Mouse (Mus musculus) heart, adult 2 months (tissue): Measurements from ENCODE around the gene B3gat1. TPM values are rescaled to one million over a fixed set of nuclear protein-coding genes. Genes with fewer than 3 reads are reported as not detected.

ENCODE experiments used
- DNase-seq, 2 experiments: peaks; one replicate each; pipeline ENCODE4 v3.0.0; 2021
- H3K27ac ChIP-seq: fragments of 200-600 bp; 2 replicates; pipeline ENCODE4 v1.8.1; 2022
- H3K27me3 ChIP-seq: fragments of 200-500 bp; 2 replicates; pipeline ENCODE4 v1.6.1; 2012; ENCODE audit warnings: mild to moderate bottlenecking, low read length, inconsistent platforms, mixed read lengths; ENCODE audit not compliant: control insufficient read depth, insufficient read depth
- H3K36me3 ChIP-seq: fragments of 200-500 bp; 2 replicates; pipeline ENCODE4 v1.6.1; 2012; ENCODE audit warnings: low read length, inconsistent platforms; ENCODE audit not compliant: control insufficient read depth, insufficient read depth
- H3K4me1 ChIP-seq: fragments of 200-500 bp; 2 replicates; pipeline ENCODE4 v1.6.1; 2011; ENCODE audit warnings: low read length; ENCODE audit not compliant: control insufficient read depth, insufficient read depth
- H3K4me3 ChIP-seq: fragments of 200-600 bp; 2 replicates; pipeline ENCODE4 v1.8.1; 2022
- H3K79me2 ChIP-seq: fragments of 200-500 bp; replicated peaks from 2 replicates; pipeline ENCODE4 v1.6.1; 2012; ENCODE audit warnings: mild to moderate bottlenecking, inconsistent platforms, low read length, moderate library complexity, mixed read lengths; ENCODE audit not compliant: control insufficient read depth, insufficient read depth
- H3K9ac ChIP-seq: fragments of 200-500 bp; 2 replicates; pipeline ENCODE4 v1.6.1; 2012; ENCODE audit warnings: low read depth, mild to moderate bottlenecking, control low read depth, inconsistent platforms, low read length, mixed read lengths
- CTCF ChIP-seq: fragments of 200-600 bp; IDR thresholded peaks from 2 replicates; pipeline ENCODE4 v1.8.1; 2022; ENCODE audit warnings: antibody characterized with exemption, mild to moderate bottlenecking, moderate library complexity
- EP300 ChIP-seq: fragments of 200-500 bp; IDR thresholded peaks from 2 replicates; pipeline ENCODE4 v1.6.1; 2011; ENCODE audit warnings: low read depth, low read length, control low read depth; ENCODE audit not compliant: insufficient read depth
- POLR2A ChIP-seq: fragments of 200-500 bp; IDR thresholded peaks from 2 replicates; pipeline ENCODE4 v1.6.1; 2011; ENCODE audit warnings: mild to moderate bottlenecking, low read depth, low read length, control low read depth; ENCODE audit not compliant: insufficient read depth
- WGBS: fragments of 180-500 bp; shearing (Covaris S2); methylation state at CpG from one replicate; pipeline ENCODE4 v1.1.7; 2018; 5-methylcytosine and 5-hydroxymethylcytosine counted together
- intact Hi-C: fragments of 180-260 bp; cut with DNase I; formaldehyde crosslinking; loops from one replicate; pipeline ENCODE4 v1.15.1; 2025
- polyA plus RNA-seq: library from polyadenylated mRNA; depleted of rRNA; stranded (reverse); fragments of >200 nt; gene quantifications from 2 replicates; pipeline ENCODE4 v1.2.3, GENCODE M21; 2012
- total RNA-seq, 2 experiments: library from RNA; stranded (reverse); gene quantifications; 2 replicates each; pipeline ENCODE4 v1.2.3; 2021

The B3gat1 gene
- total and polyA plus RNA-seq, 3 experiments = not detected

- TF ChIP-seq CTCF = no peak
- Histone ChIP-seq H3K27ac (no peak overlapping the region), H3K36me3 (no peaks in the 10 kb centered on the region), H3K4me1 (no peaks in the 10 kb centered on the region), H3K79me2 (no peaks in the 10 kb centered on the region), H3K4me3 (no peak overlapping the region), H3K27me3 (peaks cover 9% of the 10 kb centered on the region), H3K9ac (no peak overlapping the region)
- intact Hi-C loops = no loop called here
- WGBS = 2% methylated on average over 32 of the region's 37 CpGs
- DNase-seq = no peak
Observed at GRCm38 (mm10) chr9:26733986-26734385, 458 bp downstream of the B3gat1 start.

GRCm38 (mm10) chr9:26737116-26737515 lies 3.6 kb downstream of the B3gat1 start:
- Histone ChIP-seq H3K4me1 (no peaks in the 10 kb centered on the region), H3K27me3 (peaks cover 9% of the 10 kb centered on the region), H3K4me3 (no peak overlapping the region), H3K36me3 (no peaks in the 10 kb centered on the region), H3K9ac (no peak overlapping the region), H3K79me2 (no peaks in the 10 kb centered on the region), H3K27ac (no peak overlapping the region)
- intact Hi-C loops = no loop called here
- TF ChIP-seq EP300 = no peak
- no peak for TF ChIP-seq CTCF
- no peak for TF ChIP-seq POLR2A
- DNase-seq = no peak
- WGBS = 70% methylated on average over 5 of the region's 5 CpGs

- no peaks in the 10 kb centered on the region for H3K36me3 ChIP-seq
- whole genome bisulfite sequencing = 78% methylated on average over 3 of the region's 3 CpGs
- H3K4me1 ChIP-seq = no peaks in the 10 kb centered on the region
- peak in 1 of 2 experiments; percentile 17 for DNase-seq
- H3K27ac ChIP-seq = no peak overlapping the region
- intact Hi-C loops = no loop called here
- TF ChIP-seq CTCF (no peak), POLR2A (no peak), EP300 (no peak)
- H3K79me2 ChIP-seq = no peaks in the 10 kb centered on the region
- no peaks in the 10 kb centered on the region for H3K27me3 ChIP-seq
- no peak overlapping the region for H3K9ac ChIP-seq
- H3K4me3 ChIP-seq = no peak overlapping the region
Observed at GRCm38 (mm10) chr9:26742817-26743216, 9.3 kb downstream of the B3gat1 start.

DNA sequence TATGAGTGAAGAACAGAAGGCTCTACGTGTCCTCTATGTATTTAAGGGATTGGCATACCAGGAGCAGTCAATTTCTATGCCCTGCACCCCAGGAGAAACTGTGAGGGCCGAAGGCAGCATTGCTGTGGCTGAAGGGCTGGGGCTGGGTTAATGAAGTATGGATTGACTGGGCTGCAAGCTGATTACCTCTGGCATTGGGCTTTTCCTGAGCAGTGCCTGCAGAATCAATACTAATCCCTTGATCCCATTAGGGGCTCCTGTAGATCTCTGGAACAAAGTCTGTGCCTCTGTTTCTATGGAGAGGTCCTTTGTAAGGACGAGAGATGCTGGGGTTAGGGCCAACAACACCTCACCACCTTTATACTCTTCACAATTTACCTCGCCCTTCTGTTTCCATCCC lies 13.6 kb downstream of the B3gat1 start:
- Histone ChIP-seq H3K79me2 (no peaks in the 10 kb centered on the region), H3K4me3 (no peak overlapping the region), H3K4me1 (no peaks in the 10 kb centered on the region), H3K9ac (no peak overlapping the region), H3K36me3 (no peaks in the 10 kb centered on the region), H3K27ac (no peak overlapping the region), H3K27me3 (no peaks in the 10 kb centered on the region)
- WGBS = 47% methylated on average over 4 of the region's 4 CpGs
- no peak for DNase-seq
- no peak for TF ChIP-seq CTCF
- TF ChIP-seq POLR2A = no peak
- TF ChIP-seq EP300 = no peak
- intact Hi-C loops = no loop called here

GRCm38 (mm10) chr9:26748893-26749292 lies 15.4 kb downstream of the B3gat1 start:
- no peaks in the 10 kb centered on the region for H3K27me3 ChIP-seq
- no peaks in the 10 kb centered on the region for H3K4me1 ChIP-seq
- no peak overlapping the region for H3K4me3 ChIP-seq
- intact Hi-C loops = no loop called here
- 60% methylated on average over 4 of the region's 4 CpGs for WGBS
- TF ChIP-seq CTCF (no peak), EP300 (no peak), POLR2A (no peak)
- no peak for DNase-seq
- no peak overlapping the region for H3K27ac ChIP-seq
- no peaks in the 10 kb centered on the region for H3K79me2 ChIP-seq
- no peaks in the 10 kb centered on the region for H3K36me3 ChIP-seq
- H3K9ac ChIP-seq = no peak overlapping the region

GRCm38 (mm10) chr9:26760081-26760480 lies 26.6 kb downstream of the B3gat1 start:
- Histone ChIP-seq H3K79me2 (no peaks in the 10 kb centered on the region), H3K27me3 (no peaks in the 10 kb centered on the region), H3K4me1 (no peaks in the 10 kb centered on the region), H3K9ac (no peak overlapping the region), H3K27ac (no peak overlapping the region), H3K4me3 (no peak overlapping the region), H3K36me3 (no peaks in the 10 kb centered on the region)
- TF ChIP-seq EP300 (no peak), CTCF (peak; percentile 67), POLR2A (no peak)
- WGBS = 24% methylated on average over 9 of the region's 9 CpGs
- peak in 1 of 2 experiments; percentile 26 for DNase-seq
- intact Hi-C loops = loop anchor here (5.0 kb wide), 2 partner anchors 278 to 1068 kb away; no protein-coding TSS in a partner anchor

DNA sequence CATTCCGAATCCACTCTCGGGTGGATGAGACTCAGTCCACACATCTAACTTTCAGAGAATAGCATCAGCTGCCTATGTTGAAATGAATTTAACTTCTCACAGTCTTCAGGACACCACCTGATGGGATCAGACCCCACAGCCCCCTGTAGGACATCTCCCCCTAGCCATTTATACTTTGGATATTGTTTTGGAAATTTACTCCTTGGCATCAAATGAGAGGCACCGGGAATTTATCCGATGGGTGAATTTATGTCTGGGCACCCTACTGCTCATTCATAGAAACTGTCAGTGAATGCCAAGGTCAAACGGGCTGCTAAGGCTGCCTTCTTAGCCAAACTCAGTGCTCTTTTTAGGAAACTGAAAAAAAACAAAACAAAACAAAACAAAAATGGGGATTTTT lies 27.0 kb downstream of the B3gat1 start:
- intact Hi-C loops = loop anchor here (5.0 kb wide), 2 partner anchors 278 to 1068 kb away; no protein-coding TSS in a partner anchor

More for the DNA sequence above, 27.0 kb downstream of the B3gat1 start:
- no peak for TF ChIP-seq POLR2A
- TF ChIP-seq EP300 = no peak
- TF ChIP-seq CTCF = no peak
- no peaks in the 10 kb centered on the region for H3K79me2 ChIP-seq
- H3K27ac ChIP-seq = no peak overlapping the region
- DNase-seq = no peak
- H3K4me1 ChIP-seq = no peaks in the 10 kb centered on the region
- H3K36me3 ChIP-seq = no peaks in the 10 kb centered on the region
- H3K4me3 ChIP-seq = no peak overlapping the region
- no peaks in the 10 kb centered on the region for H3K27me3 ChIP-seq
- no peak overlapping the region for H3K9ac ChIP-seq
- WGBS = 75% methylated on average over 5 of the region's 5 CpGs
